8 mouse cellular contexts compared by ENCODE assay signal in genomic region chr12:4916994-4917804, GRCm38 (mm10). TPM values are rescaled to one million over a fixed set of nuclear protein-coding genes. Genes with fewer than 3 reads are reported as not detected.
A peak's percentile ranks its signal among the peaks of the same experiment; 100 is the strongest.
DNase-seq lines count a peak whose midpoint lies in the region; ATAC-seq and TF ChIP-seq lines count a peak whose summit lies in the region.

Atad2b (plus strand) TSS chr12:4917353.

- peak; percentile 85 for ATAC-seq in G1E (ENCODE audit: extremely low read depth, insufficient number of reproducible peaks, low FRiP score, poor library complexity, severe bottlenecking)
- peak; percentile 98 for ATAC-seq in forebrain, postnatal 0 days
- ATAC-seq in lung, embryonic 15.5 days (ENCODE audit: borderline replicate concordance, extremely low read depth, low FRiP score, low TSS enrichment): peak; percentile 99

- peak within 1 kb of the TSS; percentile 96 for H3K9ac ChIP-seq in forebrain, postnatal 0 days
- peak within 1 kb of the TSS; percentile 93 for H3K9ac ChIP-seq in lung, embryonic 15.5 days

- peak; percentile 75 for DNase-seq in G1E (ENCODE audit: low spot score)
- peak; percentile 98 to 100 for DNase-seq in cerebellum, adult 18-20 months
- peak; percentile 97 for DNase-seq in forebrain, postnatal 0 days
- DNase-seq in heart, postnatal 4 days: peak; percentile 98
- peak; percentile 93 to 97 for DNase-seq in layer of hippocampus, adult 8-10 months (ENCODE audit: low spot score in 2 of 2)
- peak; percentile 96 for DNase-seq in ovary, adult 18-20 months (ENCODE audit: low spot score)
- DNase-seq in thymus, postnatal 0 days (ENCODE audit: low spot score): peak; percentile 97

- H3K4me1 ChIP-seq in G1E (ENCODE audit: insufficient read depth, low read depth, low read length): peaks cover 20% of the 10 kb centered on the region
- peaks cover 6% of the 10 kb centered on the region; the same call in 1 of the 2 replicates for H3K4me1 ChIP-seq in forebrain, postnatal 0 days (ENCODE audit: insufficient read depth)
- H3K4me1 ChIP-seq in lung, embryonic 15.5 days: peaks cover 8% of the 10 kb centered on the region

- no peaks in the 10 kb centered on the region for H3K9me3 ChIP-seq in G1E (replicated peaks)
- no peaks in the 10 kb centered on the region for H3K9me3 ChIP-seq in forebrain, postnatal 0 days (ENCODE audit: low read length)
- H3K9me3 ChIP-seq in lung, embryonic 15.5 days: no peaks in the 10 kb centered on the region

- peak within 1 kb of the TSS; percentile 71 for H3K4me2 ChIP-seq in forebrain, postnatal 0 days (ENCODE audit: low read depth)
- H3K4me2 ChIP-seq in lung, embryonic 15.5 days: peak within 1 kb of the TSS; percentile 64

- peak; percentile 79 for TF ChIP-seq CTCF in G1E (IDR thresholded peaks at IDR 0.05; ENCODE audit: low read depth, low read length)
- peak; percentile 98 for TF ChIP-seq CTCF in forebrain, postnatal 0 days (IDR thresholded peaks at IDR 0.05; ENCODE audit: low read depth)

- H3K4me3 ChIP-seq in G1E (ENCODE audit: low read depth, low read length): peak within 1 kb of the TSS; percentile 93
- H3K4me3 ChIP-seq in forebrain, postnatal 0 days (ENCODE audit: low read depth, low read length): peak within 1 kb of the TSS; percentile 96
- peak within 1 kb of the TSS; percentile 95 for H3K4me3 ChIP-seq in lung, embryonic 15.5 days

- H3K27ac ChIP-seq in forebrain, postnatal 0 days (ENCODE audit: low read depth, low read length): peak within 1 kb of the TSS; percentile 98
- peak within 1 kb of the TSS; percentile 97 for H3K27ac ChIP-seq in lung, embryonic 15.5 days

- under 1% methylated on average over 78 of the region's 89 CpGs for WGBS in forebrain, postnatal 0 days
- under 1% methylated on average over 82 of the region's 89 CpGs for WGBS in lung, embryonic 15.5 days

- no peaks in the 10 kb centered on the region for H3K27me3 ChIP-seq in G1E (ENCODE audit: insufficient read depth, low read length)
- H3K27me3 ChIP-seq in forebrain, postnatal 0 days (ENCODE audit: insufficient read depth, low read length): no peaks in the 10 kb centered on the region
- no peaks in the 10 kb centered on the region for H3K27me3 ChIP-seq in lung, embryonic 15.5 days

- peaks cover 2% of the 10 kb centered on the region for H3K36me3 ChIP-seq in G1E (replicated peaks)
- no peaks in the 10 kb centered on the region for H3K36me3 ChIP-seq in forebrain, postnatal 0 days (ENCODE audit: insufficient read depth)
- no peaks in the 10 kb centered on the region for H3K36me3 ChIP-seq in lung, embryonic 15.5 days

RNA-seq across cellular contexts. Expression of gene Atad2b, which starts in this region (rescaled TPM):
- total RNA-seq in G1E (2014; fragmentation: Nextera tagmentation): 113 and 123 TPM in 2 replicates
- 44.4 and 54.5 TPM in 2 replicates for total RNA-seq in G1E (2017)
- 28.5 and 39.1 TPM in 2 replicates for polyA plus RNA-seq in G1E (2012)
- total RNA-seq in forebrain, postnatal 0 days (2014; rRNA removed): 23.7 and 31.1 TPM in 2 replicates
- 5.0 and 6.6 TPM in 2 replicates for polyA plus RNA-seq in forebrain, postnatal 0 days (2015; fragmentation: Nextera tagmentation; extraction: Ambion mirVana)
- 10 to 100 TPM; 28.2 to 32.2 TPM for total RNA-seq in heart, postnatal 4 days (2021)
- total RNA-seq in layer of hippocampus, adult 8-10 months (2022): 10 to 100 TPM; 28.7 to 38.4 (median 35.1) TPM
- polyA plus RNA-seq in lung, embryonic 15.5 days (2015; fragmentation: Nextera tagmentation; extraction: Ambion mirVana): 9.5 and 10.3 TPM in 2 replicates
- polyA plus RNA-seq in thymus, postnatal 0 days (2015; fragmentation: Nextera tagmentation; extraction: Ambion mirVana): 12.1 and 17.0 TPM in 2 replicates

Comparison
In these comparisons a context has a peak if more than half of its experiments do, and no peak if none do; other contexts are left out.
1. Peak in every context shown above with its lines: DNase-seq, ATAC-seq, H3K4me3 ChIP-seq and H3K27ac ChIP-seq.